Mouse (Mus musculus) MEL (cell line): ENCODE data around the gene Eif2b5. TPM values are rescaled to one million over a fixed set of nuclear protein-coding genes. Genes with fewer than 3 reads are reported as not detected.
A peak's percentile ranks its signal among the peaks of the same experiment; 100 is the strongest.

ENCODE experiments used
- DNase-seq: peaks from one replicate; pipeline ENCODE4 v3.0.0; 2011; ENCODE audit warnings: low read depth, low spot score
- H3K27ac ChIP-seq: 2 replicates; pipeline ENCODE4 v1.5.1; 2012; ENCODE audit warnings: low read depth, mild to moderate bottlenecking, control low read depth, low read length, moderate library complexity; ENCODE audit not compliant: control insufficient read depth
- H3K27me3 ChIP-seq, 2 experiments: fragments of 150-350 bp in 1 of 2; sonication (generic) in 1 of 2; 2 replicates each; pipeline ENCODE4 v1.6.1; 2012; ENCODE audit warnings: low read length in 2 of 2, mild to moderate bottlenecking in 2 of 2, improper control_type of control experiment in 1 of 2, moderate library complexity in 1 of 2; ENCODE audit not compliant: insufficient read depth in 2 of 2, control insufficient read depth in 1 of 2
- H3K36me3 ChIP-seq, 2 experiments: 2 replicates each; pipeline ENCODE4 v1.6.1; 2012 to 2014; ENCODE audit warnings: low read length in 2 of 2, improper control_type of control experiment in 1 of 2, inconsistent platforms in 1 of 2, mild to moderate bottlenecking in 1 of 2; ENCODE audit not compliant: insufficient read depth in 2 of 2, control insufficient read depth in 1 of 2
- H3K4me1 ChIP-seq, 2 experiments: fragments of 150-350 bp in 1 of 2; sonication (generic) in 1 of 2; 2 replicates each; pipeline ENCODE4 v1.6.1; 2012; ENCODE audit warnings: low read length in 2 of 2, improper control_type of control experiment in 1 of 2, mild to moderate bottlenecking in 1 of 2; ENCODE audit not compliant: insufficient read depth in 2 of 2, control insufficient read depth in 1 of 2
- H3K4me3 ChIP-seq, 2 experiments: fragments of 150-350 bp in 1 of 2; sonication (generic) in 1 of 2; 2 replicates each; pipeline ENCODE4 v1.5.1; 2012; ENCODE audit warnings: low read depth in 2 of 2, low read length in 2 of 2, mild to moderate bottlenecking in 2 of 2, moderate library complexity in 2 of 2, control low read depth in 1 of 2, improper control_type of control experiment in 1 of 2; ENCODE audit not compliant: control insufficient read depth in 1 of 2, insufficient read depth in 1 of 2
- H3K79me2 ChIP-seq: 2 replicates; pipeline ENCODE4 v1.6.1; 2012; ENCODE audit warnings: mild to moderate bottlenecking, low read length, moderate library complexity; ENCODE audit not compliant: control insufficient read depth, poor library complexity, insufficient read depth
- H3K9ac ChIP-seq: 2 replicates; pipeline ENCODE4 v1.6.1; 2012; ENCODE audit warnings: low read depth, mild to moderate bottlenecking, control low read depth, low read length, moderate library complexity; ENCODE audit not compliant: control insufficient read depth, poor library complexity, severe bottlenecking
- H3K9me3 ChIP-seq: fragments of 150-350 bp; sonication (generic); replicated peaks from 2 replicates; pipeline ENCODE4 v1.6.1; 2012; ENCODE audit warnings: mild to moderate bottlenecking, low read length, improper control_type of control experiment, moderate library complexity; ENCODE audit not compliant: insufficient read depth
- CTCF ChIP-seq, 3 experiments: IDR thresholded peaks in 2 of 3; conservative IDR thresholded peaks in 1 of 3; 2 replicates each; pipeline ENCODE4 v1.5.1; 2011 to 2012; ENCODE audit warnings: low read length in 3 of 3, low read depth in 2 of 3, mild to moderate bottlenecking in 2 of 3, improper control_type of control experiment in 1 of 3, inconsistent platforms in 1 of 3, mixed read lengths in 1 of 3, moderate library complexity in 1 of 3; ENCODE audit not compliant: control insufficient read depth in 1 of 3, insufficient read depth in 1 of 3, poor library complexity in 1 of 3, severe bottlenecking in 1 of 3
- E2F4 ChIP-seq: IDR thresholded peaks from 2 replicates; pipeline ENCODE4 v1.6.1; 2011; ENCODE audit warnings: low read depth, low read length, improper control_type of control experiment, borderline replicate concordance
- EP300 ChIP-seq, 2 experiments: IDR thresholded peaks; 2 replicates each; pipeline ENCODE4 v1.6.1; 2011; ENCODE audit warnings: improper control_type of control experiment in 2 of 2, low read length in 2 of 2, low read depth in 1 of 2, mild to moderate bottlenecking in 1 of 2
- ETS1 ChIP-seq: IDR thresholded peaks from 2 replicates; pipeline ENCODE4 v1.6.1; 2012; ENCODE audit warnings: low read depth, mild to moderate bottlenecking, inconsistent platforms, low read length, improper control_type of control experiment, moderate library complexity
- GATA1 ChIP-seq: IDR thresholded peaks from 2 replicates; pipeline ENCODE4 v1.6.1; 2011; ENCODE audit warnings: low read depth, low read length, improper control_type of control experiment
- JUND ChIP-seq: IDR thresholded peaks from 2 replicates; pipeline ENCODE4 v1.6.1; 2011; ENCODE audit warnings: low read depth, mild to moderate bottlenecking, improper control_type of control experiment, low read length
- KAT2A ChIP-seq: conservative IDR thresholded peaks from 2 replicates; pipeline ENCODE4 v1.6.1; 2012; ENCODE audit warnings: low read depth, low read length, improper control_type of control experiment, inconsistent platforms
- MAX ChIP-seq: IDR thresholded peaks from 2 replicates; pipeline ENCODE4 v1.6.1; 2011; ENCODE audit warnings: low read length, improper control_type of control experiment
- MXI1 ChIP-seq: IDR thresholded peaks from 2 replicates; pipeline ENCODE4 v1.6.1; 2011; ENCODE audit warnings: mild to moderate bottlenecking, low read depth, low read length, improper control_type of control experiment
- MYB ChIP-seq: IDR thresholded peaks from 2 replicates; pipeline ENCODE4 v1.6.1; 2011; ENCODE audit warnings: mild to moderate bottlenecking, low read depth, low read length, improper control_type of control experiment
- POLR2A ChIP-seq, 2 experiments: IDR thresholded peaks; 2 replicates each; pipeline ENCODE4 v1.6.1; 2011 to 2012; ENCODE audit warnings: low read length in 2 of 2, mild to moderate bottlenecking in 2 of 2, control low read depth in 1 of 2, improper control_type of control experiment in 1 of 2, low read depth in 1 of 2, moderate library complexity in 1 of 2; ENCODE audit not compliant: control insufficient read depth in 1 of 2, insufficient read depth in 1 of 2, poor library complexity in 1 of 2
- POLR2AphosphoS5 ChIP-seq: IDR thresholded peaks from 2 replicates; pipeline ENCODE4 v1.6.1; 2012; ENCODE audit warnings: low read depth, borderline replicate concordance, mild to moderate bottlenecking, inconsistent platforms, low read length, moderate library complexity, mixed read lengths
- RCOR1 ChIP-seq: IDR thresholded peaks from 2 replicates; pipeline ENCODE4 v1.6.1; 2012; ENCODE audit warnings: low read depth, mild to moderate bottlenecking, inconsistent platforms, low read length, improper control_type of control experiment
- TAL1 ChIP-seq: IDR thresholded peaks from 2 replicates; pipeline ENCODE4 v1.6.1; 2012; ENCODE audit warnings: mild to moderate bottlenecking, inconsistent platforms, low read length, moderate library complexity, mixed read lengths
- TBP ChIP-seq: IDR thresholded peaks from 2 replicates; pipeline ENCODE4 v1.8.0; 2011; ENCODE audit warnings: low read depth, low read length, improper control_type of control experiment
- USF1 ChIP-seq: IDR thresholded peaks from 2 replicates; pipeline ENCODE4 v1.6.1; 2014; ENCODE audit warnings: low read depth, mild to moderate bottlenecking, inconsistent platforms, low read length, improper control_type of control experiment, moderate library complexity
- ZKSCAN1 ChIP-seq: IDR thresholded peaks from 2 replicates; pipeline ENCODE4 v1.6.1; 2012; ENCODE audit warnings: low read depth, mild to moderate bottlenecking, inconsistent platforms, low read length, improper control_type of control experiment, moderate library complexity
- ZNF384 ChIP-seq: IDR thresholded peaks from 2 replicates; pipeline ENCODE4 v1.6.1; 2012; ENCODE audit warnings: low read depth, mild to moderate bottlenecking, inconsistent platforms, low read length, improper control_type of control experiment
- polyA plus RNA-seq, 2 experiments: library from polyadenylated mRNA; stranded (reverse) in 1 of 2; unstranded in 1 of 2; fragments of >175 nt in 1 of 2; fragments of >200 nt in 1 of 2; gene quantifications; 2 replicates each; pipeline versions ENCODE4 v1.2.1 to v1.2.4; 2012; ENCODE audit warnings: low replicate concordance in 2 of 2, low read depth in 1 of 2; ENCODE audit not compliant: insufficient read length in 2 of 2, insufficient read depth in 1 of 2, missing spikeins in 1 of 2
- total RNA-seq: library from RNA; depleted of rRNA; stranded (reverse); fragments of 300-350 nt; gene quantifications from 2 replicates; pipeline ENCODE4 v1.2.3, GENCODE M21; 2012

Gene Eif2b5
- total and polyA plus RNA-seq, 3 experiments, result 91.1 to 131 (median 115) TPM

DNA sequence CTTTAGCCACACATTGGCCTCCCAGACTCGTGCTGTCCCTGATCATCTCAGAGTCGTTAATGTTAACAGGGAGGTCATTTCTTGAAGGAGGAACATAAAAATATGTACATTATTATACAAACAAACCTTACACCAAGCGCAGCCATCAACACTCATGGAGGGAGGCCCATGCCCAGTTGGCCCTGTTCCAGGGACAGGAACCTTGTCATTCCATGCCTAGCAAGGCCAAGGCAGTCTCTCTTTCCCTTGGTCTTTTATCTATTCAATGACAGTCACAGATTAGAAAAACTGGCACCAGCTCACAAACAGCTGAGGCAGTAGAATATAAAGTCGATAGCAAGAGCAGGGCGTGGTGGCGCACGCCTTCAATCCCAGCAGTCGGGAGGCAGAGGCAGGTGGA lies 24.4 kb upstream of the Eif2b5 start:
- H3K4me1 ChIP-seq, result peaks cover 0 to 6% of the 10 kb centered on the region in 2 experiments; a peak in 2 of 4 replicates
- H3K27ac ChIP-seq, result no peak overlapping the region
- TF ChIP-seq JUND, result no peak
- TF ChIP-seq ETS1, result peak; percentile 36; the same call in 1 of the 2 replicates
- TF ChIP-seq POLR2A (IDR thresholded peaks at IDR 0.05; ENCODE audit: control insufficient read depth in 1 of 2, insufficient read depth in 1 of 2, low read depth in 1 of 2, low read length in 2 of 2, poor library complexity in 1 of 2), result no peak
- no peak for TF ChIP-seq EP300 (IDR thresholded peaks at IDR 0.05; ENCODE audit: low read depth in 1 of 2, low read length in 2 of 2)
- no peak for TF ChIP-seq RCOR1
- H3K27me3 ChIP-seq, result no peaks in the 10 kb centered on the region
- no peaks in the 10 kb centered on the region for H3K9me3 ChIP-seq
- no peaks in the 10 kb centered on the region for H3K36me3 ChIP-seq
- no peak for DNase-seq
- H3K9ac ChIP-seq, result no peak overlapping the region
- no peak overlapping the region for H3K4me3 ChIP-seq
- no peaks in the 10 kb centered on the region for H3K79me2 ChIP-seq

DNA sequence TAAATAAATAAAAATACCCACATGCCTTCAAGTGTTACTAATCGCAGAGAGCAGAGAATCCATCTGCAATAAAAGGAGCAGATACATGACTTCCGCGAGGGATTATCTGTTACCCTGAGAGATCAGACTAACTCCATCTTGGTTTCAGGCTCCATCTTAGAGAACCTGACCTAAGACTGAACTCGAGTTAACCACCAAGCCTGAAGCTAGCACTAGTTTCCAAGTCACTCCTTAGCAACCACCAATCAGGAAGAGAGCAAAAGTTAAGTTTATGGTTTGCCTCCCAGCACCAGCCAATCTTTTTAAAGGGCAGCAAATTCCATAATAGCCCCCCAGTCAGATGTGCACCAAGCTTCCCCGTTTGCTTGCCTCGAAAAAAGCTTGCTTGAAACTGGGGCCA lies 23.8 kb upstream of the Eif2b5 start:
- H3K27ac ChIP-seq, result no peak overlapping the region
- H3K9ac ChIP-seq, result no peak overlapping the region
- H3K4me1 ChIP-seq, result peaks cover 0 to 6% of the 10 kb centered on the region in 2 experiments; a peak in 2 of 4 replicates
- TF ChIP-seq TBP (no peak), ZNF384 (no peak), KAT2A (no peak), RCOR1 (no peak), MYB (no peak), E2F4 (no peak), POLR2AphosphoS5 (no peak), USF1 (no peak), MAX (no peak)
- no peak for DNase-seq
- no peak overlapping the region for H3K4me3 ChIP-seq
- no peaks in the 10 kb centered on the region for H3K79me2 ChIP-seq
- no peaks in the 10 kb centered on the region for H3K36me3 ChIP-seq
- H3K27me3 ChIP-seq, result no peaks in the 10 kb centered on the region
- H3K9me3 ChIP-seq, result no peaks in the 10 kb centered on the region

DNA sequence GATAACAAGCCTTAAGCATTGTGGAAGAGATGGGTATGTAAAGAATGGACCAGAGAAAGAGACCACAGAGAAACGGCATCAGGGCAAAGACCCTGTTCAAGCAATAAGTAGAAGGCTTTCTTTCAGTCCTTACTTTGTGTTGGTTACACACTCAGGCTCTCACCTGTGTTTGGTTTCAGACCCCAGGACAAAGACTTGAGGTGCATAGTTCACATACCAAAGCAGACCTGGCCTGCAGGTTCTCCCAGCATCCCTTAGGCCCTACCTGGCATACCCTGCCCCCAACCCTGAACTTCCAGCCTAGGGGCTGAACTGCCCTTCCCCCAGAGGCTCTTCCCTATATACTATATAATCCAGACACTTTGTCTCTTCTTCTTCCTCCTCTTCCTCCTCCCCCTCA lies 23.3 kb upstream of the Eif2b5 start:
- no peak for DNase-seq
- Histone ChIP-seq H3K9ac (no peak overlapping the region), H3K4me3 (no peak overlapping the region), H3K36me3 (no peaks in the 10 kb centered on the region), H3K27ac (no peak overlapping the region), H3K79me2 (no peaks in the 10 kb centered on the region), H3K4me1 (peaks cover 0 to 6% of the 10 kb centered on the region in 2 experiments; a peak in 2 of 4 replicates), H3K27me3 (no peaks in the 10 kb centered on the region)
- TF ChIP-seq KAT2A (no peak), GATA1 (no peak), JUND (no peak), TAL1 (no peak), ZKSCAN1 (no peak), CTCF (IDR thresholded peaks at IDR 0.05 in 2 of 3, conservative IDR thresholded peaks at IDR 0.05 in 1 of 3; ENCODE audit: control insufficient read depth in 1 of 3, insufficient read depth in 1 of 3, low read depth in 2 of 3, low read length in 3 of 3, poor library complexity in 1 of 3, severe bottlenecking in 1 of 3) (no peak), TBP (no peak), MXI1 (no peak)
- TF ChIP-seq, all 39 proteins: peak for 0
- no peaks in the 10 kb centered on the region for H3K9me3 ChIP-seq
